Mouse (Mus musculus) cerebellum, postnatal 36 days (tissue): ENCODE data around the gene Eif3i.

ENCODE experiments used
- DNase-seq, 2 experiments: peaks; one replicate each; pipeline ENCODE4 v3.0.0; 2021 to 2022; ENCODE audit warnings: mixed read lengths in 2 of 2

Eif3i gene

GRCm38 (mm10) chr4:129600233-129601158 lies at the start of gene Eif3i, which contains the start of gene Tmem234:
Gene Eif3i (minus strand): TSS chr4:129600648.
Gene Tmem234 (plus strand): TSS chr4:129600668.
- DNase-seq, result peak; percentile 78 to 82

DNA sequence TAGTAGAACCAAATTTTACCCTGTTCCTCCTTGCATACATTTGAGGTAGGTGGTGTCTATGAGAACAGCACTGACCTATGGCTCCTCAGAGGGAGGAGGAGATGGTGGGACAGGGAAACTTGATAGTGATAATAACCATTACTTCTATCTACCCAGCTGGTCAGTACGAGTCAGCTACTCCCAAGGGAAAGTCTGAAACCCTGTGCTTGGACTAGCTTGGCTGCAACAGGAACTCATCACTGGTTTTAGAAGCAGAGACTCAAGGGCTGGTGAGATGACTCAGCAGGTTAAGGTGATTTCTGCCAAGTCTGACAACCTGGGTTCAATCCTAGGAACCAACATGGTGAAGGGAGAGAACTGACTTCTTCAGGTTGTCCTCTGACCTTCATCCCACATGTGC lies 48.2 kb upstream of the Eif3i start:
- DNase-seq, result no peak

DNA sequence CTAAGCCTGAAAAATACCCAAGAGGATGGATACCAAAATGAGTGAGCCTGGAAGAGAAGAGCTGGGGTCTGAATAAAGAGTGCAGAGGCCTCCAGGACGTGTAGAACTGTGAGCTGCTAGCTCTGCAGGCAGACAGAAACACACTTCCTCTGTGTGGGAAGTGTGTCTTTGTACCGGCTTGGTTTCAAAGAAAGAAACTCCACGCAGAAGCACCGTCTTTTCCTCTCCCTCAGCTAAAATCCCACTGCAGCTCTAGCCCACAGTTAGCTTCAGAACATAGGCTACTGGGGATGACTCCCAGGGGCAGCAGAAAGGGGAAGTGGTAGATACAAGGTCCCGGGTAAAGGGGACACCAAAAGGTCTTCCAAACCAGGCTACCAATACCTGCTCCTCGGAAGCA lies 44.8 kb upstream of the Eif3i start:
- DNase-seq, result no peak

- DNase-seq, result no peak
These were observed 41.3 kb upstream of the Eif3i start for GRCm38 (mm10) chr4:129641756-129642155.

GRCm38 (mm10) chr4:129640638-129641467 lies 40.4 kb upstream of the Eif3i start, which contains the start of gene Txlna:
Gene Txlna (minus strand): TSS chr4:129641065.
- DNase-seq, result peak; percentile 98

- peak; percentile 59 to 61 for DNase-seq
These were observed 39.7 kb upstream of the Eif3i start for GRCm38 (mm10) chr4:129640101-129640637.

DNA sequence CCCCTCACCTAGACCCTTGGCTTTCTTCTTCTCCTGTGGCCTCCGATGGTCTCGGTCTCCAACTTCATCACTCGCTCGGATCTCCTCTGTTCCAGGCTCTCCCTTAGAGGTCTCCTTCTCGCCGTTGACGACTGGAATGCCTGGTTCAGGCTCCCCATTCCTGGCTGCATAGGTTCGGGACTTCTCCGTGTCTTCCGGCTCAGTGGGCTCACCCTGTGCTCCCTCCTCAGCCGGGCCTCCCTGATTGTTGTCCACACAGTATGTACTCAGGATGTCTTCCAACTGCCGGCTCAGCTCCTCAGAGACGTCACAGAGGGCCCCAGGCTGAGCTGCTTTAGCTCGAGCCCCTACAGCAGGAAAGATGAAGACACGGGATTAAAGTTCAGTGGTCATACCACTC lies 38.8 kb upstream of the Eif3i start:
- DNase-seq, result no peak

GRCm38 (mm10) chr4:129633852-129634251 lies 33.4 kb upstream of the Eif3i start:
- DNase-seq, result no peak

- DNase-seq, result no peak
These were observed 31.4 kb upstream of the Eif3i start for GRCm38 (mm10) chr4:129631867-129632266.

DNA sequence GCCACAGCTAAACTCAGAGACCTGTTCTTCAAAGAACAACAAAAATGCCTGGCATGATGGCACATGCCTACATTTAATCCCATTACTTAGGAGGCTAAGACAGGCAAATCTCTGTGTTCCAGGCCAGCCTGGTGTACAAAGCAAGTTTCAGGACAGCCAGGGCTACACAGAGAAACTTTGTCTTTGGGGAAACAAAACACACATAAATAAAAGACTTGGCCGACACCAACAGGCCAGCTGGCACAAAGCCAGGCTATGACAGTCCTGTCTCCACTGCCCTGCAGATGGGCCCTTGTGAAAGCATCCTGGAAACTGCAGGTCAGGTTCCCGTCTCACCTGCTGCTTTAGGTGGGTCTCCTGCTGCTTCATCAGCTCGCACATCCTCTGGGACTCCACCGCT lies 30.5 kb upstream of the Eif3i start:
- peak; percentile 49 to 53 for DNase-seq

GRCm38 (mm10) chr4:129626035-129626434 lies 25.6 kb upstream of the Eif3i start:
- DNase-seq, result no peak

GRCm38 (mm10) chr4:129625496-129625895 lies 25.0 kb upstream of the Eif3i start:
- no peak for DNase-seq

DNA sequence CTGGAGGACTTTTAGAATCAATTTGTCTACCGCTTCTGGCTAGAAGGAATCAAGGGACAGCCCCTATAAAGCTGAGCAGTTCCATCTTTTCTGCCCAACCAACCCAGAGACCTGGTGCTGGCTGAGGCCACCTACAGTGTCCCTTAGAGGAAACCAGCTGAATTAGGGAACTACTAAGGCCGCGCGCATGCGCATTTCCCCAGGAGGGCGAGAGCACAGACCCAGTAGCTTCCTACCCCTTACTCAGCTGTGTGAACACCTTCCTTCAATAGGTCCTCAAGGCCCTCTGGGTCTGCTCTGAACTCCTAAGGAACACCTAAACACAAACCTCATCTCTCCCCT lies 24.6 kb upstream of the Eif3i start:
- peak; percentile 69 to 70 for DNase-seq

- DNase-seq, result peak; percentile 87 to 89
These were observed 24.0 kb upstream of the Eif3i start for GRCm38 (mm10) chr4:129624281-129625028.

GRCm38 (mm10) chr4:129623681-129624091 lies 23.2 kb upstream of the Eif3i start, which contains the start of gene Ccdc28b:
Gene Ccdc28b (minus strand): TSS chr4:129623947.
- peak; percentile 42 to 62 for DNase-seq

GRCm38 (mm10) chr4:129622803-129623535 lies 22.5 kb upstream of the Eif3i start:
- DNase-seq, result peak; percentile 35 to 52

GRCm38 (mm10) chr4:129622120-129622802 lies 21.8 kb upstream of the Eif3i start:
- DNase-seq, result no peak

DNA sequence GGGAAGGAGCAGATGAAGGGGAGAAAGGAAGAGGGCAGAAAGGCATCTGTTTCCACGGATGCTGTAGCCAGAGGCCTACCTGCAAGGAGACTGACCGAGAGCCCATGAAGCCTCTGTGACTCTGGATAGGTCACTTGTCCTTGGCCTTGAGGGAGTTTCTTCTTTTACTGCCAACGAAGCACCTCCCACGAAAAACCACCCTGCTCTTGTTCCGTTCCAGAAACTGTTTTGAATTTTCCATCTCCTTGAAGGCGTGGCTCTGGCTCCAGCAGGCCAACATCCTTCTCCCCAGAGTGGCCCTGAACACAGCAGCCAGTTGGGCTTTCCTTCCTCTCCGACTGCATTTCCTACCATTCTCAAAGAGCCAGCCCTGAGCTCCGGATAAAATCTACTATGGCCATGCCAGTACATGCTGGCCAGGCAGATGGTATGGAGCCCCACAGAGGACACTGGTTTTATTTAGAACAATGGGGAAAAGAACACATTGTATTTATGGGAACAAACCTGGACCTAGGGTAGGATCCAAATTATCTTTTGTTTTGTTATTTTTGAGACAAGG lies 20.9 kb upstream of the Eif3i start:
- DNase-seq, result peak; percentile 70 to 77

DNA sequence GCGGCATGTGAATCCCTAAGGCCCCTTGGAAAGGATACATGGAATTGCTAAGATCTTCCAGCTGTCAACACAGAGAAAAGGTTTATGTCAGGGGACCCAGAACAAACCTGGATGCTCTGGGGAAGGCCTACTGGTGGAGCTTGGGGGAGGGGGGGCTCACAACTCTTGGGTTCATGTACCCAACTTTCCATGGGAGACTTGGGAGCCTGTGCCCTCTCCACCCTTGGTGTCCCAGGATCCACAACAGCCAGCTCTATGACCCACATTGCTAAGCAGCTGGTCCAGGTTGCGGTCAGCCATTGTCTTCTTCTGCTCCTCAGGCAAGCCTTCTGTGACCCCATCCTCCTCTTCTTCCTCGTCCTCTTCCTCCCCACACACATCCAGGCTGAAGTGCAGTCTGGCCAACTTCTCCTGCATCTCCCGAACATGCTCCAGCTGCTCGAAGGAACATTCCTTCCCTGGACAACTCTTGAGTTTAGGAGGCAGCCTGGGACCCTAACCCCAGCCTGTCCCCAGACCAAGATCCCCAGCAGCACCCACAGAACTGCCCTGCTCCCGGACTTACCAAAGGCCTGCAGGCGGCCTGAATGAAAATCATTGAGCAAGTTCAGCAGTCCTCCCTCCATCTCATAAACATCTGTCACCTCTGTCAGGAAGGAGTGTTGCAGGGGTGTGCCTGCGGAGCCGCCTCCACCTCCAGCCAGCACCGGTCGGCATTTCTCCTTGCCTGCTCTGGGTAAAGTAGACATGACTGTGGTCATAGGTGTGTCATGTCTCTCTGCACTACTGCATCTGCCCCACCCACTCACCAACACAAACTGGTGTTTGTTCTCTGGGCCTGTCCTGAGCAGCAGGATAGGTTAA lies 20.2 kb upstream of the Eif3i start:
- DNase-seq, result no peak
